Mouse (Mus musculus) small intestine, adult 2 months (tissue): ENCODE data around the gene Fbrs.

ENCODE experiments used
- CTCF ChIP-seq: fragments of 200-500 bp; IDR thresholded peaks from 2 replicates; pipeline ENCODE4 v1.5.1; 2012; ENCODE audit warnings: low read depth, mild to moderate bottlenecking, control low read depth, inconsistent platforms, low read length, moderate library complexity, mixed read lengths; ENCODE audit not compliant: insufficient replicate concordance, insufficient read length; ENCODE audit errors: extremely low read depth
- POLR2A ChIP-seq: fragments of 200-500 bp; IDR thresholded peaks from 2 replicates; pipeline ENCODE4 v1.6.1; 2012; ENCODE audit warnings: low read depth, mild to moderate bottlenecking, control low read depth, inconsistent platforms, low read length, moderate library complexity

GRCm38 (mm10) chr7:127448521-127449300, 30.3 kb upstream of the Fbrs start, which contains the start of gene Zfp689:
- peak; percentile 57 for TF ChIP-seq POLR2A
- TF ChIP-seq CTCF = no peak
